Mouse (Mus musculus) ES-E14 (cell line): ENCODE measurements around the gene Cdyl.

Experiments
- CHD2 ChIP-seq: IDR thresholded peaks from 2 replicates; pipeline ENCODE4 v1.6.1; 2014; ENCODE audit warnings: mild to moderate bottlenecking, low read depth, low read length, inconsistent platforms
- HCFC1 ChIP-seq: IDR thresholded peaks from 2 replicates; pipeline ENCODE4 v1.6.1; 2012; ENCODE audit warnings: low read length, inconsistent platforms, borderline replicate concordance; ENCODE audit not compliant: insufficient read depth
- MAFK ChIP-seq: IDR thresholded peaks from 2 replicates; pipeline ENCODE4 v1.6.1; 2014; ENCODE audit warnings: mild to moderate bottlenecking, low read depth, low read length, inconsistent platforms; ENCODE audit not compliant: insufficient read depth
- ZC3H11A ChIP-seq: IDR thresholded peaks from 2 replicates; pipeline ENCODE4 v1.6.1; 2012; ENCODE audit warnings: low read depth, mild to moderate bottlenecking, inconsistent platforms, low read length, borderline replicate concordance
- ZNF384 ChIP-seq: IDR thresholded peaks from 2 replicates; pipeline ENCODE4 v1.6.1; 2012; ENCODE audit warnings: low read depth, low read length, inconsistent platforms

DNA sequence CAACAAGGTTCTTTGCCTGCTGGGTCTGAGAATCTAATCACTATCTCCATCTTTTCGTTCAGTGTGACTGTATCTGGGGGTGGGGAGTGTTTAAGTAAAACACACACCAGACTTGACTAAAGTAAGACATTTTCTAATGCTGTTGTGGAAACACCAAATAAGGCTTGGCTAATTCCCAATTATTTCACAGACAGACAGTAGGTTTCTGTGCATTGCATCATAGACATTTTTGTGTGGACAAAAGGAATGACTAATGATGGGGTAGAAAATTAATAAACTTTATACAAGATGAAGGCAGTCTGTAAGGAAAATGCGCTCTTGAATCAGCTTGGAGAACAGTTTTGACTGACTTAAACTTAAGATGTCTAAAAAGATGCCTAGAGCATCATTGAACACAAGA, 100.7 kb downstream of the Cdyl start:
- no peak for TF ChIP-seq CHD2
- TF ChIP-seq ZNF384, result no peak
- TF ChIP-seq ZC3H11A, result no peak
- TF ChIP-seq HCFC1, result no peak
- TF ChIP-seq MAFK, result no peak
